Mouse (Mus musculus) midbrain, embryonic 15.5 days (tissue): ENCODE data around the gene Klf6. TPM values are rescaled to one million over a fixed set of nuclear protein-coding genes. Genes with fewer than 3 reads are reported as not detected.

Experiments used
- ATAC-seq: fragments of 200-750 bp; cut with Nextera tagmentation; replicated peaks from 2 replicates; pipeline ENCODE4 v1.8.0; 2017; ENCODE audit warnings: moderate TSS enrichment
- H3K27ac ChIP-seq: fragments of 300-500 bp; sonication (generic); 2 replicates; pipeline ENCODE4 v1.5.1; 2015; ENCODE audit warnings: mild to moderate bottlenecking, inconsistent platforms
- H3K27me3 ChIP-seq: fragments of 300-500 bp; sonication (generic); replicated peaks from 2 replicates; pipeline ENCODE4 v1.6.1; 2015; ENCODE audit warnings: inconsistent platforms
- H3K36me3 ChIP-seq: fragments of 300-500 bp; sonication (generic); replicated peaks from 2 replicates; pipeline ENCODE4 v1.6.1; 2015; ENCODE audit warnings: inconsistent platforms
- H3K4me1 ChIP-seq: fragments of 300-500 bp; sonication (generic); 2 replicates; pipeline ENCODE4 v1.6.1; 2015; ENCODE audit warnings: inconsistent platforms
- H3K4me2 ChIP-seq: fragments of 300-500 bp; sonication (generic); 2 replicates; pipeline ENCODE4 v1.6.1; 2015; ENCODE audit warnings: inconsistent platforms, mild to moderate bottlenecking, moderate library complexity
- H3K4me3 ChIP-seq: fragments of 300-500 bp; sonication (generic); 2 replicates; pipeline ENCODE4 v1.5.1; 2015; ENCODE audit warnings: mild to moderate bottlenecking, inconsistent platforms
- H3K9ac ChIP-seq: fragments of 300-500 bp; sonication (generic); 2 replicates; pipeline ENCODE4 v1.6.1; 2015; ENCODE audit warnings: mild to moderate bottlenecking, inconsistent platforms
- H3K9me3 ChIP-seq: fragments of 300-500 bp; sonication (generic); 2 replicates; pipeline ENCODE4 v1.6.1; 2016; ENCODE audit warnings: inconsistent platforms
- WGBS: fragments of 180-500 bp; shearing (Covaris S2); methylation state at CpG from one replicate; pipeline ENCODE4 v1.1.7; 2015; ENCODE audit warnings: mixed read lengths; 5-methylcytosine and 5-hydroxymethylcytosine counted together
- polyA plus RNA-seq: library from polyadenylated mRNA; unstranded; fragments of >200 nt; fragmentation: Nextera tagmentation; extraction: Ambion mirVana; gene quantifications from 2 replicates; pipeline ENCODE4 v1.2.1, GENCODE M21; 2015

Gene Klf6
- polyA plus RNA-seq, 1 experiment from 2014 or later: 104 TPM

- no peak for ATAC-seq
- Histone ChIP-seq H3K9ac (no peak overlapping the region; the same call in 1 of the 2 replicates), H3K36me3 (peaks cover 28% of the 10 kb centered on the region), H3K4me3 (no peak overlapping the region), H3K9me3 (no peaks in the 10 kb centered on the region), H3K27me3 (no peaks in the 10 kb centered on the region), H3K4me1 (peaks cover 43% of the 10 kb centered on the region), H3K27ac (no peak overlapping the region), H3K4me2 (peak overlapping the region; percentile 62)
- WGBS: 87% methylated on average over 6 of the region's 6 CpGs
Measured at GRCm38 (mm10) chr13:5866091-5866490, 4.8 kb downstream of the Klf6 start.

- ATAC-seq: no peak
- H3K4me3 ChIP-seq: no peak overlapping the region
- no peak overlapping the region for H3K27ac ChIP-seq
- peaks cover 43% of the 10 kb centered on the region for H3K4me1 ChIP-seq
- WGBS: 92% methylated on average over 5 of the region's 5 CpGs
- H3K36me3 ChIP-seq: peaks cover 28% of the 10 kb centered on the region
- no peaks in the 10 kb centered on the region for H3K27me3 ChIP-seq
- H3K9ac ChIP-seq: no peak overlapping the region
- H3K4me2 ChIP-seq: peak overlapping the region; percentile 62
- H3K9me3 ChIP-seq: no peaks in the 10 kb centered on the region
Measured at GRCm38 (mm10) chr13:5866532-5866931, 5.2 kb downstream of the Klf6 start.

- no peak overlapping the region for H3K4me2 ChIP-seq
- whole genome bisulfite sequencing: 80% methylated on average over 8 of the region's 8 CpGs
- H3K4me3 ChIP-seq: no peak overlapping the region
- no peaks in the 10 kb centered on the region for H3K27me3 ChIP-seq
- ATAC-seq: no peak
- peaks cover 28% of the 10 kb centered on the region for H3K36me3 ChIP-seq
- H3K9ac ChIP-seq: no peak overlapping the region
- H3K4me1 ChIP-seq: peaks cover 43% of the 10 kb centered on the region
- H3K9me3 ChIP-seq: no peaks in the 10 kb centered on the region
- H3K27ac ChIP-seq: no peak overlapping the region
Measured at GRCm38 (mm10) chr13:5868376-5868775, 7.1 kb downstream of the Klf6 start.

- peaks cover 39% of the 10 kb centered on the region for H3K4me1 ChIP-seq
- H3K4me2 ChIP-seq: no peak overlapping the region
- no peak overlapping the region for H3K27ac ChIP-seq
- no peak for ATAC-seq
- H3K27me3 ChIP-seq: no peaks in the 10 kb centered on the region
- WGBS: 46% methylated on average over 5 of the region's 5 CpGs
- no peak overlapping the region for H3K9ac ChIP-seq
- H3K9me3 ChIP-seq: no peaks in the 10 kb centered on the region
- no peak overlapping the region for H3K4me3 ChIP-seq
- peaks cover 28% of the 10 kb centered on the region for H3K36me3 ChIP-seq
Measured at GRCm38 (mm10) chr13:5869433-5869832, 8.2 kb downstream of the Klf6 start.

DNA sequence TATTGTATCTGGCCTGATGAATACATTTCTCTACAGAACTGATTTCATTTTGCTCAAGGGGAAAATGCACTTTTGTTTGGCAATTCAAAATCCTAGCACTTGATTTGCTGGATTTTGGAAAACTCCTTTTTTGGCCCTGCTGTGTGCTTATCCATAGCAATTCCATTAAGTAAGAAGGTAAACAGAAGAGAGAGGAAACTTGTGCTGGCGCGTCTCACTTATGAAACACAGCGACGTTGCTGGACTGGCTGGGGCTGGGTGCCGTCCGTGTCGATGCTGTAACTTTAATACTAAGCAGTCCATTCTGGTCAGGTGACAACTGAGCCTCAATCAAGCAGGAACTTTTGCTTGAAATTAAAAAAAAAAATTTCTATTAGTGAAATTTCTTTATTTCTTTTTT is 8.6 kb downstream of the Klf6 start:
- Histone ChIP-seq H3K27me3 (no peaks in the 10 kb centered on the region), H3K4me3 (no peak overlapping the region), H3K9me3 (no peaks in the 10 kb centered on the region), H3K27ac (no peak overlapping the region), H3K4me1 (peaks cover 35% of the 10 kb centered on the region), H3K4me2 (no peak overlapping the region), H3K36me3 (peaks cover 28% of the 10 kb centered on the region), H3K9ac (no peak overlapping the region)
- ATAC-seq: 0 out of 2 replicates have a peak, but pooled peaks have one; percentile 45
- WGBS: 10% methylated on average over 7 of the region's 7 CpGs

DNA sequence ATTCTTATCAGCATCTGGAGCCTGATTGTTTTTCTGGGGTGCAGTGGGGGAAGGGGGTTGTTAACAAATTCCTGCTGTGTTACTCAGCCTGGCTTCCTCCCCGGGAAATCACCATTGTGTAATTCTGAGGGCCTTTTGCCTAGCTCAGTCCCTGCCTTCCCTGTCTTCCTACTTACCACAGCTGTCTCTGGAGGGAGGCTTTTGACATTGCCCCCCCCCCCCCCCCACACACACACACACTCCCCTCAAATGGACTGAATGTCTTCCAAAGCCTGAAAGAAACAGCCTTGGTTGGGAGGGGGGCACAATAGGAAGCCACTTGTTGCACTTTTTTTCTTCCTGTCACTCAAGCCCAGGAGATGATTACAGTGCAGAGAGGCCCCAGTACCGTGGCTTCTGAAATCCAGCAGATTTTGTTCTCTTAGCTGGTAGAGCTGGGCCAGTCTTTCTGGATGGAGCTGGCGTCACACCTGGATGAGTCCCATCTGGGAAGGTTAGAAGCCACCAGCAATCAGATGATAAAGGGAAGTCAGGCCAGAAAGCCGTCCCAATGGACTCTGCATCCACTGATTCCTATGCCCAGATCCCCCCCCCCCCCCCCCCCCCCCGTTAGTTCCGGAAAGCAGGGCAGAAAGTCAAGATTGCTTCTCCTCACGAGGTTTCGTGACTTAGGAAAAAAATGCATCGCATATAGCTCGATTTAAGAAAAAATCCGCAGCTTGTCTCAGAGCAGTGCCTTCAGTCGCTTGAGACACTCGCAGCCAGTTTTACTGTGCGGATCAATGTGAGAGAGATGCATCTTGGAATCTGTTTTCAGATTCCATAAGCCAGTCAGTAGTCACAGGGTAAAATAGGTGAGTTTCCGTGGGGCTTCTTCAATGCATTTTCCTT is 9.3 kb downstream of the Klf6 start:
- H3K9ac ChIP-seq: no peak overlapping the region
- peak; percentile 37 for ATAC-seq
- H3K4me3 ChIP-seq: no peak overlapping the region
- H3K9me3 ChIP-seq: no peaks in the 10 kb centered on the region
- H3K27me3 ChIP-seq: no peaks in the 10 kb centered on the region
- no peak overlapping the region for H3K27ac ChIP-seq
- 10% methylated on average over 13 of the region's 15 CpGs for WGBS
- H3K4me2 ChIP-seq: no peak overlapping the region
- H3K36me3 ChIP-seq: peaks cover 21% of the 10 kb centered on the region
- H3K4me1 ChIP-seq: peaks cover 27% of the 10 kb centered on the region

DNA sequence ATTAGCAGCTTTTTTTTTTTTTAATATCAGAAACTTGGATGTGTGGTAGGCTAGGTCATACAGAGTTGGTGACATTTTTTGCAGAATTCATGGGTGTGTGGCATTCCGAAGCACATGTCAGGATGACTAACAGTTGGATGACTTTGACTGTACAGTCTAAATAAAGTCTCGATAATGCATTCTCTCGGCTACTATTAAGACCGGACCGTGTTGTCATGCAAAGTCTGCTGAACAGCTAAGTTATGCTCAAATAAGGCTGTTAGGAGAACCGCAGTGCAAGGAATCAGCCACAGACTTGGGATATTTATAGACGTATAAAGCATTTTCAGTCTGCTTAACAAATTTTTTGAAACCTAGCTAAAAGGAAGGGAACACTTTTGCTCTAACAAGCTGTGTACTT is 10.1 kb downstream of the Klf6 start:
- 74% methylated on average over 7 of the region's 7 CpGs for WGBS
- no peak overlapping the region for H3K4me2 ChIP-seq
- H3K4me3 ChIP-seq: no peak overlapping the region
- H3K9ac ChIP-seq: no peak overlapping the region
- no peaks in the 10 kb centered on the region for H3K9me3 ChIP-seq
- ATAC-seq: no peak; the same call in 1 of the 2 replicates
- peaks cover 14% of the 10 kb centered on the region for H3K36me3 ChIP-seq
- no peak overlapping the region for H3K27ac ChIP-seq
- H3K27me3 ChIP-seq: no peaks in the 10 kb centered on the region
- H3K4me1 ChIP-seq: peaks cover 20% of the 10 kb centered on the region

DNA sequence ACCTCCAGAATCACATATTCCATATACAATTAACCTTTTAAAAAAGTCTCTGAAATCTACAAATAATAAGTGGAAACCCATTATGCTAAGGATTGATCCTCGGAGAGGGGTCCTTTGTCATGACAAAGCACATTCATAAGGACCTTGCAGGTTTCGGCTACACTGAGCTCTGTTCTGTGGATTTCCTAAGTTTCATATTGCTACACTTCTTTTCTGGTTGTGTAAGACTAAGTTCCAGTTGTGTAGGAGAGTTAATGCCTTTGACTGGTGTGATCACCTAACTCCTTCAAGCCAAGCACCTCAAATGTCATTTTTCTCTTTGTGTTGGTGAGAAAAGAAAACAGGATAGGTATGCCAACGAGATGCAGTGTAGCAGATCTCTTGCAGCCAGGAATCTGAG is 12.4 kb downstream of the Klf6 start:
- H3K4me1 ChIP-seq: peaks cover 11% of the 10 kb centered on the region
- no peak overlapping the region for H3K9ac ChIP-seq
- H3K36me3 ChIP-seq: no peaks in the 10 kb centered on the region
- no peaks in the 10 kb centered on the region for H3K27me3 ChIP-seq
- 83% methylated on average over 3 of the region's 3 CpGs for WGBS
- H3K4me2 ChIP-seq: no peak overlapping the region
- ATAC-seq: no peak
- H3K9me3 ChIP-seq: no peaks in the 10 kb centered on the region
- no peak overlapping the region for H3K4me3 ChIP-seq
- no peak overlapping the region for H3K27ac ChIP-seq

DNA sequence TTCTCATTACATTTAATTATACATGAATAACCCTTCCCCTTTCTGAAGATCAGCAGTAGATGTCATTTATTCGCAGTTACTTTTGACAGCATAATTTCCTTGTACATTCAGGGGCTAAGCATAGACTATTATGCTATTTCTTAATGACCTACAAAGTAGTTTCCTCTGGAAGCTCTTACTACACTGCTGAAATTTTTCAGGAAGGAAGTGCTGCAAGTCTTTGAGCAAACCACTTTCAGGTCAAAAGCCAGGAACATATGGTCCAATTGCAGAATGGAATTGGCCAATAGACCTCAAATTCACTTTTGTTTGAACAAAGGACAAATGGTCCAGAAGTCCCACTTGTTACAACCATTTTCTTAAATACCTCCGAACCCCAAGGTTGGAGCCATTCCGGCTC is 14.2 kb downstream of the Klf6 start:
- no peaks in the 10 kb centered on the region for H3K9me3 ChIP-seq
- H3K36me3 ChIP-seq: no peaks in the 10 kb centered on the region
- no peak overlapping the region for H3K4me3 ChIP-seq
- WGBS: 84% methylated on average over 3 of the region's 3 CpGs
- H3K4me1 ChIP-seq: peaks cover 3% of the 10 kb centered on the region
- no peaks in the 10 kb centered on the region for H3K27me3 ChIP-seq
- no peak for ATAC-seq
- no peak overlapping the region for H3K4me2 ChIP-seq
- H3K9ac ChIP-seq: no peak overlapping the region
- no peak overlapping the region for H3K27ac ChIP-seq

DNA sequence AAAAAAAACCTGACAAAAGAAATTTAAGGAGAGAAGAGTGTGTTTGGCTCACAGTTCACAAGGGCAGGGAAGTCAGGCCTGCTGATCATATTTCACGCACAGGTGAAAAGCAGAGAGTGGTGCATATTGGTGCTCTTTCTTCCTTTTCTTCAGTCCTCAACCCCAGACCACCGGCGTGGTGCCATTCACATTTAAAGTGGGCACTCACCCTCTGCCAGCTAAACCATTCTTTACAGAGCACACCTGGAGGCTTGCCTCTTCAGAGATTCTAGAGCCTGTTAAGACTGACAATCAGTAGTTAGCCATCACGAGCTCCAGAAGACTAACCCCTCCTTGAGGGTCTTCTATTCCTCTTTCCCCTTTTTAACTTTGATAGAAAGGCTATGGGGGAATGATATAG is 17.5 kb downstream of the Klf6 start:
- no peaks in the 10 kb centered on the region for H3K36me3 ChIP-seq
- no peak for ATAC-seq
- no peak overlapping the region for H3K9ac ChIP-seq
- no peak overlapping the region for H3K4me2 ChIP-seq
- H3K4me3 ChIP-seq: no peak overlapping the region
- WGBS: 58% methylated on average over 4 of the region's 4 CpGs
- H3K4me1 ChIP-seq: no peaks in the 10 kb centered on the region
- H3K27me3 ChIP-seq: no peaks in the 10 kb centered on the region
- H3K27ac ChIP-seq: no peak overlapping the region
- H3K9me3 ChIP-seq: no peaks in the 10 kb centered on the region

DNA sequence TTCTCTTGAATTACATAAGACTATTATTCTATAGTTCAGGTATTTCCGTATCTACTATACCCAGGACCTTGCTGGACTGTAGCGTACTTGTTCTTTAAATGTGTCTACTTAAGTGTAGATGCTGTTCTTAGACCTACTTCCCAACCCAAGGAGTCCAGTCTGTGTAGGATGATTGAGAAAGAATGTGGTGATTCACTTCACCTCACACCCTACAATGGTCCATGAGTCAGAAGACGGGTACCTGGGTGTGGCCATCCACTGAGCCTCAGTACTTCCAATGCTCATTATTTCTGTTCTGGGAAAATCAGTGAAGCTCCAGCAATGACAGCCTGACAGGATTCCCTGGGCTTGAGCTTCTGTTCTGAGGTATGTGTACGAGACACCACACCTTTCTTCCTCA is 25.5 kb downstream of the Klf6 start:
- no peak overlapping the region for H3K4me3 ChIP-seq
- no peak overlapping the region for H3K4me2 ChIP-seq
- WGBS: 91% methylated on average over 4 of the region's 4 CpGs
- no peaks in the 10 kb centered on the region for H3K4me1 ChIP-seq
- H3K27ac ChIP-seq: no peak overlapping the region
- ATAC-seq: no peak
- no peaks in the 10 kb centered on the region for H3K9me3 ChIP-seq
- no peaks in the 10 kb centered on the region for H3K36me3 ChIP-seq
- H3K27me3 ChIP-seq: no peaks in the 10 kb centered on the region
- no peak overlapping the region for H3K9ac ChIP-seq

DNA sequence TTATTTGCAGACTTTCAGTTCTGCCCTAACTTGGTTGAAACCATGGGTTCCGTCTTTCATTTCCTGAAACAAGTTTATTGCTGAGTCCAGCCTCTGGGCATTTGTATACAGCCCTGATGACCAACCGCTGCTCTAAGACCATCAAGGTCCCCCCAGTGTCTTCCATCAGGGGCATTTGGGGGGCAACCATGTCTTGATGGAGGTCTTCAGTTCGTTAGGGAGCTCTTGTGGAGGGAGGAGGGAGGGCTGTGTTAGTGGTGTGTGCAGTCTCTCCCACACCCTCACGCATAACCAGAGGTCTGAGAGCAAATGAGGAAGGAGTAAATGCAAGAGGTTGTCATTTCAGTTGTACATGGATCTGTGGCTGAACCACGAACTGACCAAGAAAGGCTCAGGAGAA is 26.9 kb downstream of the Klf6 start:
- Histone ChIP-seq H3K9me3 (no peaks in the 10 kb centered on the region), H3K36me3 (no peaks in the 10 kb centered on the region), H3K4me2 (no peak overlapping the region), H3K9ac (no peak overlapping the region), H3K4me3 (no peak overlapping the region), H3K27me3 (0 out of 2 replicates have a peak, but pooled peaks cover 4% of the 10 kb centered on the region), H3K4me1 (no peaks in the 10 kb centered on the region), H3K27ac (no peak overlapping the region)
- WGBS: 87% methylated on average over 5 of the region's 5 CpGs
- no peak for ATAC-seq

DNA sequence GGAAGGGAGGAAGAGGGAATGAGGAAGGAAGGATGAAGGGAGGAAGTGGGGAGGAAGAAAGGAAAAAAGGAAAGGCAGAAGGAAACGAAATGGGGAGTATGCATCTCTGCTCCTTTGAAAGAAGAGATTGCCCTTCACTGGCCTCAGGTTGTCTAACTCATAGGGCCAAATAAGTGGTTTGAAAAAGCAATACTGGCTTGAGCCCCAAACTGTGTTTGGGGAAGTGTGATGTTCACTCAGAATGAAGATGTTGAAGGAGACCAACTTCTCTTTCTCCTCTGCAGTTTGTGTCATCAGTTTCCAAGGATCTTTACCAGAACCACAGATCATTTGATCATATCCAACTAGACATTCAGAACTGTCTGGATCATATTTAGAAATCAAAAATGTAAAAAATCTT is 27.4 kb downstream of the Klf6 start:
- no peaks in the 10 kb centered on the region for H3K9me3 ChIP-seq
- no peak for ATAC-seq
- H3K36me3 ChIP-seq: no peaks in the 10 kb centered on the region
- no peaks in the 10 kb centered on the region for H3K4me1 ChIP-seq
- 89% methylated on average over 1 of the region's 1 CpGs for WGBS
- 0 out of 2 replicates have a peak, but pooled peaks cover 4% of the 10 kb centered on the region for H3K27me3 ChIP-seq
- H3K27ac ChIP-seq: no peak overlapping the region
- no peak overlapping the region for H3K4me3 ChIP-seq
- no peak overlapping the region for H3K4me2 ChIP-seq
- no peak overlapping the region for H3K9ac ChIP-seq
